Mouse (Mus musculus): ENCODE data around the gene Gnb2. TPM values are rescaled to one million over a fixed set of nuclear protein-coding genes. Genes with fewer than 3 reads are reported as not detected.

The Gnb2 gene
- total RNA-seq, 2 experiments from 2014 or later = 570 to 583 TPM

DNA sequence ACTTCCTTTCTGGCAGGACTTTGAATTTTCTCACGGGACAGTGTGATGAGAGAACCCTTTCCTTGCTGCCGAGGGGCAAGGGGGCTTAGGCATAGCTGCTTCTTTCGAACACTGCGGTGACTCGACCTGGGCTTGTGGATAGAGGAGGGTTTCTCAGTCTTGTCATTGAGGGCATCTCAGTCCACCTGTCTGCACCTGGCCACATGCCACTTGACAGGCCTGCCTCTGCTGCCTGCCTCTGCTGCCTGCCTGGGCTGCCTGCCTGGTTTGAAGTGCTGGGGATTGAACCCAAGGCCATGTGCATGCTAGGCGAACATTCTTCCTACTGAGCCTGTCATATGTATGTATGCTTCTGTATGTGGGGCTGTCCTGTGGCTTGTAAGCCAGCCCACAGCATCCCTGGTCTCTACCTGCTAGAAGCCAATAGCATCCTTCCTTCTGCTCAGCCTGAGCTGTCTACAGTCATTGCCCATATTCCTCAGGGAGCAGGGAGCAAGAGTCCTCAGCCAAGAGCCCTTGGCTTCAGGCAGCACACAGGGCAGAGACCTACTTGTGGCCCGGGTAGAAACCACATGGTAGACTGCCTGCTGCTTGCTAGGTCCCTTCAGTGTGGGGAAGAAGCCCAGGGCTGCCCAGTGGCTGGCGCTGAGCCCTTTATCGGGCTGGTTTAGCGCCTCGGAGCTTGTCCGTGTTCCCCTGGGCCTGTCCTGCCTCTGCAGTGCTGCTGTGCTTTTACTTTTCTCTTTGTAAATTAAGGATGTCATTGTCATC lies 19.2 kb downstream of the Gnb2 start:
- intact Hi-C loops (cut with DNase I) = loop anchor here (5.0 to 10.0 kb wide), 2 partner anchors 61 to 233 kb away; partner anchors contain the start of gene Tsc22d4
- no peak overlapping the region for H3K27ac ChIP-seq
- no peak for TF ChIP-seq CTCF (IDR thresholded peaks at IDR 0.05)
- no peak for DNase-seq (ENCODE audit: extremely low spot score in 1 of 2, low spot score in 2 of 2)
- H3K4me3 ChIP-seq = no peak overlapping the region

- intact Hi-C loops (cut with DNase I) = loop anchor here (5.0 to 10.0 kb wide), 2 partner anchors 62 to 234 kb away; partner anchors contain the start of gene Tsc22d4
- Histone ChIP-seq H3K4me3 (no peak overlapping the region), H3K27ac (no peak overlapping the region)
- peak; percentile 61 for TF ChIP-seq CTCF (IDR thresholded peaks at IDR 0.05)
- DNase-seq (ENCODE audit: extremely low spot score in 1 of 2, low spot score in 2 of 2) = no peak
These were observed 20.2 kb downstream of the Gnb2 start for GRCm38 (mm10) chr5:137512847-137513794.

DNA sequence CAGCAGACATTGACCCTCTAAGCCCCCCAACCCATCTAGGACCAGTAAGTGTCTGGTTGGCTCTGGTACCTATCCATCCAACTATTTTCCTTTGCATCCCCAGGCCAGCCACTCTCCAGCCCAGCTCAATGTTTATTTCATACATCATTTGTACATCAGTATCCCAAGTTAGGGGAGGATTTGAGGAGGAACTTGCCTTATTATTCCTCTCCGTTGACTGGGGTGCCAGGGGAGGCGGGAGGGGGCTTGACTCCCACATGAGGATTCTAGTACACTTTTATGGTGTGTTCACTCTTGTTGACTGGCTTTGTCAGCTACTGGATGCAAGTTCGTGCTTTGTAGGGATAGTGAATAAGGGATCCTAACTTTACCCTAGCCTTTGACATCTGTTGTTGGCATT lies 21.6 kb downstream of the Gnb2 start:
- intact Hi-C loops (cut with DNase I) = loop anchor here (2.0 to 10.0 kb wide), 3 partner anchors 21 to 236 kb away; partner anchors contain the start of genes Epo, Gnb2 and Tsc22d4
- no peak for TF ChIP-seq CTCF (IDR thresholded peaks at IDR 0.05)
- Histone ChIP-seq H3K27ac (no peak overlapping the region), H3K4me3 (peak overlapping the region; percentile 76)
- no peak for DNase-seq (ENCODE audit: extremely low spot score in 1 of 2, low spot score in 2 of 2)

DNA sequence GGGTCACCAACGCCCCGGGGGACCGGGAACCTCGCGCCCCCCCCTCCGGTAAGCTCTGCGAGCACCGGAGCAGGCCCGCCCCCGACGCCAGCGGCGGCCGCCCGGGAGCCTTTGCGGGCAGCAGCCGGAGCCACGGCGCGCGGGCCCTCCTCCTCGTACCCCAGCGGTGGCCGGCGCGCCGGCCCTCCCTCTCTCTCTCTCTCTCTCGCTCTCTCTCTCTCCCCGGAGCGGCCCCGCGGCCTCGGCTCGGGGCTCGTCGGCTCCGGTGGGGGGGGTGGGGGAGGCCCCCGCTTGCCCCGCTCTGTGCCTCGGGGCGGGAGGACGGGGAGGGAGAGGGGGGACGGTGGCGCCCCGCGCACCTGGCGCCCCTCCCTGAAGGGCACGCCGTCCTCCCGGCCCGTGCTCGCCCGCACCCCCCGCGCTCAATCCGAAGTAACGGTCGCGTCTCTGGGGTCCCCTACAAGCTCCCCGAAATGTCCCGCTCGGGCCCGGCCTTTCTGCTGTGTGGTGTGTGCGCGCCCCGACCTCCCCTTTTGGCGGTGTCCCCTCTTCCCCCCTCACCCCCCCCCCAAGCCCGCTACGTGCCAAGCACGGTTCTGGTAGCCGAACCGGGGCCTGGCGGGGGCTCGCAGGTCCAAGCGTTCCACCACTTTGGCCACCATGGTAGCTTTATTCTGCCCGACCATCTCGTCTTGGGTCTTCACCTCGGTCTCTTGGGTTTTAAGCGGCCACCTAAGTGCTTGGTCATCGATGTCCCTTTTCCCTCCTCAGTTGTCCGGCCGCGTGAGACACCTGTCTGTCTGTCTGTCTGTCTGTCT lies 22.5 kb downstream of the Gnb2 start:
- no peak for DNase-seq (ENCODE audit: extremely low spot score in 1 of 2, low spot score in 2 of 2)
- Histone ChIP-seq H3K4me3 (peak overlapping the region; percentile 76), H3K27ac (peak overlapping the region; percentile 78)
- intact Hi-C loops (cut with DNase I) = loop anchor here (2.0 to 10.0 kb wide), 3 partner anchors 22 to 237 kb away; partner anchors contain the start of genes Epo, Gnb2 and Tsc22d4
- no peak for TF ChIP-seq CTCF (IDR thresholded peaks at IDR 0.05)

GRCm38 (mm10) chr5:137510014-137510501 lies 23.3 kb downstream of the Gnb2 start:
- Histone ChIP-seq H3K27ac (peak overlapping the region; percentile 90), H3K4me3 (peak overlapping the region; percentile 76)
- TF ChIP-seq CTCF (IDR thresholded peaks at IDR 0.05) = no peak
- peak; percentile 81 to 83 for DNase-seq (ENCODE audit: extremely low spot score in 1 of 2, low spot score in 2 of 2)
- intact Hi-C loops (cut with DNase I) = loop anchor here (2.0 to 10.0 kb wide), 3 partner anchors 23 to 237 kb away; partner anchors contain the start of genes Epo, Gnb2 and Tsc22d4

DNA sequence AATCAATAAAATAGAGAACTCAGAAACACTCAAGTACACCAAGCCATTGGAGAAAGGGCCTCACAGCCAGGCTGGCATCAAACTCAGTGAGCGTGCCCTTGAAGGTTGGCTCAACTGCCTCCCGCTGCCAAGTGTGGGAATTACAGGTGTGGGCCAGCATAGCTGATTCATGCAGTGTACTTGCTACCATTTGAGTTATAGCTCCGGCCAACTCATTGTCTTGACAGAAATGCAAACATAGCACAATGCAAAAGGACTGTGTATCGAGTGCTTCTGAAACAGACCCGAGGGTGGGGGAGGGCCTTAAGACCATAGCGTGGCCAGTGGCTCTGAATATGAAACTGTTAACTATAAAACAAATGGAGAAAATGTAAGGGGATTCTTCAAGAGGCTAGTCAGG lies 29.3 kb downstream of the Gnb2 start:
- H3K27ac ChIP-seq = no peak overlapping the region
- intact Hi-C loops (cut with DNase I) = no loop called here
- DNase-seq (ENCODE audit: extremely low spot score in 1 of 2, low spot score in 2 of 2) = no peak

DNA sequence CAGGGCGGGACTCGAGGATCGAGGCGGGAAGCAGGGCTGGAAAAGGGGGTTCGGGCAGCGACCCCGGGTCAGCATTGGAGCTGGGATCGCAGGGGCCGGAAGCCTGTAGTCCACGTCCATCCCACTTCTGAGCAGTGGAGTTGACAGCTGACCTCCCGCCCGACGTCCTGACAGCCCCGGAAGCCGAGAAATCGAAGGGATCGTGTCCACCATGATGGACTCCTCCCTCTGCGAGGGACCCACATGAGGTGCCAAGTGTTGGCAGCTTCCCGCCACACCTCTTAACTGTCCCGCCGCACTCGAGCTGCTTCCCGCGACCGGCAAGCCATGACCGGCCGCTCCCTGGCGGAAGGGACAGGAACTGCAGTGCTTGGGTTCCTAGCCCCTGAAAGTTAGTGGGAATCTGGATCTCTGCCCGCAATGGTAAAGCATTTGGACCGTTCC lies 30.6 kb downstream of the Gnb2 start:
- intact Hi-C loops (cut with DNase I) = loop anchor here (1.0 to 2.0 kb wide), 3 partner anchors 22 to 195 kb away; partner anchors contain the start of gene Srrt
- TF ChIP-seq CTCF (IDR thresholded peaks at IDR 0.05) = peak; percentile 94
- Histone ChIP-seq H3K27ac (peak overlapping the region; percentile 100), H3K4me3 (peak overlapping the region; percentile 90)
- DNase-seq (ENCODE audit: extremely low spot score in 1 of 2, low spot score in 2 of 2) = peak; percentile 70 to 76

More for the DNA sequence above, 29.3 kb downstream of the Gnb2 start:
- peak; percentile 1; the same call in 1 of the 2 replicates for TF ChIP-seq CTCF (IDR thresholded peaks at IDR 0.05)
- H3K4me3 ChIP-seq = no peak overlapping the region

GRCm38 (mm10) chr5:137501709-137502666 lies 31.3 kb downstream of the Gnb2 start, which contains the start of gene Pop7:
Gene Pop7 (minus strand): TSS chr5:137502518.
- TF ChIP-seq CTCF (IDR thresholded peaks at IDR 0.05) = peak; percentile 94
- intact Hi-C loops (cut with DNase I) = loop anchor here (1.0 to 2.0 kb wide), 3 partner anchors 21 to 195 kb away; partner anchors contain the start of gene Srrt

DNA sequence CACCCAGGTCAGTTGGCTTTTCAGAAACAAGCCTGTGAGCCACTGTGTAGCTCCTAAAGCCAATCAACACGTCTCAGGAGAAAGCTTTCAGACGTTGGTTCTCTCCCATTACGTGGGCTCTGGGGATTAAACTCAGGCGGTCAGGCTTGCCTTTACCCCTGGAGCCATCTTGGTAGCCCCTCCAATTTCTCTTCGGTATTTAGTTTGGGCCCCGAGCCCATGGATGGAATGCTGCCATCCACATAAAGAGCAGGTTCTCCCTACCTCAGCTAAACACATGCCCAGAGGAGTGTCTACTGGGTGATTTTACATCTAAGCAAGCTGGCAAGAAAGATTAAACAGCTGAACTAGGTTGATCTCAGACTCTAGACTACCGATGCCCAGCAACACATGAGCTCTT lies 33.1 kb downstream of the Gnb2 start:
- intact Hi-C loops (cut with DNase I) = no loop called here
- Histone ChIP-seq H3K4me3 (no peak overlapping the region), H3K27ac (no peak overlapping the region)
- DNase-seq (ENCODE audit: extremely low spot score in 1 of 2, low spot score in 2 of 2) = no peak
- no peak for TF ChIP-seq CTCF (IDR thresholded peaks at IDR 0.05)

More at GRCm38 (mm10) chr5:137501709-137502666, 31.3 kb downstream of the Gnb2 start, which contains the start of gene Pop7:
- peak; percentile 100 for DNase-seq (ENCODE audit: extremely low spot score in 1 of 2, low spot score in 2 of 2)
- Histone ChIP-seq H3K4me3 (peak within 1 kb of the TSS; percentile 90), H3K27ac (peak within 1 kb of the TSS; percentile 100)
